Mouse (Mus musculus) left cerebral cortex, adult 18-20 months (tissue): Measurements from ENCODE around the gene Hid1. TPM values are rescaled to one million over a fixed set of nuclear protein-coding genes. Genes with fewer than 3 reads are reported as not detected.
"Not testable (repeated sequence)": the region's sequence is repeated elsewhere in the genome, so short reads cannot be mapped to it uniquely, and the experiment has no call there.

Experiments
- DNase-seq, 2 experiments: peaks; one replicate each; pipeline ENCODE4 v3.0.0; 2021 to 2022; ENCODE audit warnings: low spot score in 2 of 2, mixed read lengths in 1 of 2
- long read RNA-seq, 2 experiments: library from polyadenylated mRNA; stranded (forward); transcript quantifications; one replicate each; pipeline ENCODE4 v2.0.0; 2021
- total RNA-seq, 2 experiments: library from RNA; stranded (reverse); gene quantifications; 2 replicates each; pipeline ENCODE4 v1.2.3; 2021

The Hid1 gene
- total RNA-seq: 100 to 1,000 TPM; 111 to 114 TPM
- long read RNA-seq, experiment 1, transcript Hid1-202 (19 exons, 3,276 nt): minor isoform, 19 of 136 reads
- long read RNA-seq, experiment 1, transcript Hid1-201 (19 exons, 3,236 nt): major isoform, 49 of 136 reads
- long read RNA-seq, experiment 1, partial matches to known transcripts: 49 of 136 reads
- long read RNA-seq, experiment 1, other reads (novel, unspliced or antisense): 19 of 136 reads
- long read RNA-seq, experiment 2, transcript Hid1-202 (19 exons, 3,276 nt): minor isoform, 10 of 91 reads
- long read RNA-seq, experiment 2, transcript Hid1-201 (19 exons, 3,236 nt): major isoform, 42 of 91 reads
- long read RNA-seq, experiment 2, partial matches to known transcripts: 30 of 91 reads
- long read RNA-seq, experiment 2, other reads (novel, unspliced or antisense): 9 of 91 reads

DNA sequence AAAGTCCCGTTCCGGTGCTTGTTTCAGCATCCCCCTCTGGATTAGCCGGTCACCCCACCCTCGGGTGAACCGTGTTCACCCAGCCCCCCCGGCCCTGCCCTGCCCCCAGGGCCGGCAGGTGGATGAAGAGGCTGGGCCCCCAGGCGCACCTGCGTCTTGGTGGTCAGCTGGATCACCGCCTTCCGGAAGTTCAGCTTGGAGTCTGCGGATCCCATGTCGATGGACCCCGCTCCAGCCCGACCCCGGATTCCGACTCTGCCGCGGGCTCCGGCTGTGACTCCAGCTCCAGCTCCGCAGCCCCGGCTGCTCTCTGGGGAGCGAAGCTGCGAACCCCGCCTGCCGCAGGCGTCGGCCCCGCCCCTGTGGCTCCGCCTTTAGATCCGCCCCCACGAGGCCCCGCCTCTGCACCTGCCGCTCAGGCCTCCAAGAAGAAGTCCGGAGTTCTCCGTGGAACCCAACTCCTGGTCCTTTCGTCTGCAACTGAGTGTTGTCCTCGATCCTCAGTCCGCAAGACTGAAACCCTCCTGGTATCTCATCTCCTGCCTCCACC, at the start of gene Hid1:
Hid1 (minus strand) TSS at position 362 of the 550 bp plus-strand sequence.
- peak; percentile 90 for DNase-seq

DNA sequence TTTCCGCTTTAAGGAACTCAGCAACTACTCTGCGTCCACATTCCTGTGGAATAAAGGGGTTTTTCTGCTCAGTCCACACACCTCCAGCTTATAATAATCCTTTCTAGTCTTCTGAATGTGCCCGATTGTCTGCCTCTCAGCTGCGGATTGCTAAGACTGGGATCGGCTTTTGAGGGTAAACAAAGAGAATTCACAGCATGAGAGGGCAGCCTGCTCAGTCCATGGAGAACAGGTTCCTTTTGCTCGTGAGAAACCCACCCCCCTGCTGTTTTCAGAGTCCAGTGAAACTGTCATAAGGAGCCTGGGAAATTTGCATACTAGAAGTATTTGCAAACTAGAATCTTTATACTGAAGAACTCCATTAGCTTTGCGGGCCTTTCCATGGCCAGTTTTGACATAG, 42.0 kb upstream of the Hid1 start:
- DNase-seq: no peak

DNA sequence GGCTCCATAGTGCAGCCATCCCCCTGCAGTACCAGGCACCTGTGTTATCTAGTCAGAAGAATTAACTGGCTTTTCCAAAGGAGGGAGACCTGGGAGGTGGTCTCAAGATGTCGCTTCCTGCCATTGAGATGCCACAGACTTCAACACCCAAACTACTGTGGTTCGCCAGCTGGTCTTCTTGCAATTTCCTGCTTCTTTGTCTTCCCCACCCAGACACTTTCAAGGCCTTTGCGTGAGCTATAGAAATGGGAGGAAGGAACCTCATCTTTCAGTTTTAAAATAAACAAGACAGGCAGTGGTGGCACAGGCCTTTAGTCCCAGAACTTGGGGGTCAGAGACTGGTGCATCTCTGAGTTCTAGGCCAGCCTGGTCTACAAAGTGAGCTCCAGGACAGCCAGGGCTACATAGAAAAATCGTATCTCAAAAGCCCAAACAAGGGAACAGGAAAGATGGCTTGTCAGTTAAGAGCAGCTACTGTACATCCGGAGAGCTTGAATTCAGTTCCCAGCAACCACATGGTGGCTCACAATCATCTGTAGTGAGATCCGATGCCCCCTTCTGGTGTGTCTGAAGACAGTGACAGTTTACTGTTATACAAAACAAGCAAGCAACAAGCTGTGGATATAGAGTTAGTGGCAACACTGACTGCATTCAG, 40.8 kb upstream of the Hid1 start:
- no peak for DNase-seq

DNA sequence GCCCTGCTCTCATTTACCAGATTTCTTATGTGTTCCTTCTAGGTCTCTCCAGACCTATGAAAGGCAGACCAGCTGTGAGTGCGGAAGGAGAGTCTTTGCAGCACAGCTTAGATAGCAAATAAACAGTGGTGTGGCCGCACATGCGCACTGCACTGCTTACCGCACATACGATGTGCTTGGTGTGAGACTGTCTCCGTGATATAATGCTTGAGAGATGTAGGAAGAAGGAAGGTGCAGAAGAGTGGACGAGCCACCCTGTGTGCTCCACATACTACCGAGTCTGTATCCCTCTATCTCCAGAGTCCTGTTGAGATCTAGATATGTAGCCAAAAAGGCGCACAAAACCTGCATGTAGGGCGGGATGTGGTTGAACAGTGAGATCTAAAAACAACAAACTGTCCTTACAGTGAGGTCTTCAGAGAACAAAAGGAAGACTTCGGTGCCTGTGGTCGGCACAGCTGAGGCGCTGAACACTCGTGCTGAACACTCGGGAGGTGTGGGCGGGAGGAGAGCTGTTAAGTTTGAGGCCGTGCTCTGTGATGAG, 39.4 kb upstream of the Hid1 start:
- no peak for DNase-seq

DNA sequence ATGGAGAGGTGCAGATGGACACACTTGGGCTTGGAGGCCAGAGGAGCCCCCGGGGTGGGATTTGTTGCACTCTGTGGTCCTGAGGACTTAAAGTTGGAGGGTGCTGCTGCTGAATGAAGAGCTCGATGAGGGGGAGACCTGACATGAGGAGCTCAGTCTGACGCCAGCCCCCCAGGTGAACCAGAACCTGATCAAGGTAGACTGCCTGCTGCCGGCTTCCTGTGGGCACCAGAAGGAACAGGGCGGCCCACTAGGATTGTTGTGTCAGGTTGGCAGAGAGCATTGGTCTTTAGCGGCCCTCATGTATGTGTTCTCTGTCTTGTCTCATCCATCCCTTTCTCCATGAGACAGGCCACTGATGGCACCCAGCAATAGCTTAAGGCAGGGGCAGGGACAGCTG, 38.2 kb upstream of the Hid1 start:
- no peak for DNase-seq

DNA sequence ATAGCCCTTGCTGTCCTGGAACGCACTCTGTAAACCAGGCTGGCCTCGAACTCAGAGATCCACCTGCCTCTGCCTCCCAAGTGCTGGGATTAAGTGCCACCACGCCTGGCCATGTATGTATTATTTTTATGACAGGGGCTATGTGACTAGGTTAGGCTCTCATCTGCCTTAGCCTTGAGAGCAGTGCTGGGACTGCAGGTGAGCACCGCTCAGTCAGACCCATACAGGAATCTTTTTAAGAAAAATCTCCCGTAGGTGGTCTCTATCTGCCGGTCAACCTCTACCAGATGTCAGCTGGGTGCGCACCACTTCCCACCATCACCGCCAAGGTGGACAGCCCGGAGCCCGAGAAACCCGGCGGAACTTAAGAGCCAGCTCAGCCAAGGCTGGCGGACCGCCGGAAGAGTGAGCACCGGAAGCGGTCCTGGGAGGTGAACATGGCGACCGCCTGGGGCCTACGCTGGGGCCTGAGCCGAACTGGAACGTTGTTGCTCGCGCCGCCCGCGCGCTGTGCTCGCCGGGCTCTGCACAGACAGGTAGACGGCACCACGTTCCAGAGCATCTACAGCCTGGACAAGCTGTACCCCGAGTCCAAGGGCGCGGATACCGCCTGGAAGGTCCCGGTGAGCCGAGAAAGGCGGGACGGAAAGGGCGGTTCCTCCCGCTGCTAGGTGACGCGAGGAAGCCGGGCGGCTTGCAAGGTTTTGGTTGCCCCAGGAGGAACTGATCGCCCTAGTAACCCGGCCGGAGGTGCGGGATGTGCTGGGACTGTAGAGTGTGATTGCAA, 36.0 kb upstream of the Hid1 start, which contains the start of gene Mrpl58:
Mrpl58 (plus strand) TSS at position 415 of the 787 bp plus-strand sequence.
- DNase-seq: peak; percentile 78 to 88

DNA sequence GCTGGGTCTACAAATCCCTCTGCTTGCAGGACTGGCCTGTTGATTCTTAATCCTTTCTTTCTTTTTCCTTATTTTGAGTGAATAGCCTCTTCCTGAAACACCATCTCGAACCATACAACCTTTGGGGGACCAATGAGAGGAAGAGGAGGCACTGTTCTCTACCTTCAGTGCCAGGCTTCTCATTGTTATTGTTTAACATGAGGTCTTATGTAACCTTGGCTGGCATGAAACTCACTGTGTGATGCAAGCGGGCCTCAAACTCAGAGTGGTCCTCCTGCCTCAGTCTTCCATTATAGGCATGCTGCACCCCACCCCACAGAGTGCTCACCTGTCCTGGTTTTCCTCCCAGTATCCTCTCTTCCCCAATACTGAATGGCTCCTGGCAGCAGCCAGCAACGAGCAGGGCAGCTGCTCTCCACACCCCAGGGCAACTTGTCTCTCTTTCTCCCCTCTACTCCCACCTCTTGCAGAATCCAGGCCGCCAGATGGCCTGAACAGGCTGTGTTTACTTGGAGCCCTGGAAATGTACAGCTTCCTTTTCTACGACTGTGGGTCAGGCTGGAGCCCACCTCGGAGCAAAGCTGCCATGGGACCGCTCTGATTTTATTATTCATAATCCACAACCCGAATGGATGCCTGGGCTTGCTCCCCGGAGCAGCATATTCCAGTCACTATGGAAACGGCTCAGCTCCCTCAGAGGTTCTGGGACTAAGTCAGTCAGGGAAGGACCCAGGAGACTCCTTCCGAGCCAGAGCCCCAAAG, 33.3 kb upstream of the Hid1 start:
- peak; percentile 55 to 76 for DNase-seq

DNA sequence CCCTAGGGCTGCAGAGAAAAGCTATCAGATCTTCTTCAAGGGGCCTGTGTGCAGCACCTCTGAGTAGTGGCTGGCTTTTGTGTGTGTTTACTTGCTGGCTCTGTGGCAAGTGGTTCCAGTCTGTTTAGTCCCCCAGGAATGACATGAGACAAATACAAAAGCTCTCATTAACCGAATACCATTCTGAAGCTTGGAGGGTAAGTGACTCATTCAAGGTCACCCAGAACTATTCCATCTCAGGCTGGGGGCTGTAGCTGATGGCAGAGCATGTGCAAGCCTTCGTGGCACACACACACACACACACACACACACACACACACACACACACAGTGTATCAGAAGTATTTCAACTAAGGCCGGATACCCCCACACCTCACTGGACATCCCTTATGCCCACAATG, 32.6 kb upstream of the Hid1 start:
- DNase-seq: no peak

DNA sequence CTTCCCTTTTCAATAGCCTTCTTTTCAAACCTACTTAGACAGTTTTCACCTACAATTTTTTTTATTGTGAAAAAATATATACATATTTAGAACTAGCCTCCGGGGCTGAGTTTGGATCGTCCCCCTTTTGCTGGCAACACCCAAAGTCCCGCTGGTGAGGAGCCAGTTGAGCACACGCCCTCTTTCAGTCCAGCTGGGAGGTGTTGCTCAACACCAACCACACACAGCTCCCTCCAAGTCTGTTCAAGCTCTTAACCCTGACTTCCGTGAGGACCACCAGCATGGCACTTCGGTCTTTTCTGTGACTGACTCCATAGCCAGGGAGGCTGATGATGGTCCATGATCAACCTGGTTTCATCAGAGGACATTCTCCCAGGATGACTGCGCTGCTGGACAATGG, 30.5 kb upstream of the Hid1 start:
- DNase-seq: no peak

DNA sequence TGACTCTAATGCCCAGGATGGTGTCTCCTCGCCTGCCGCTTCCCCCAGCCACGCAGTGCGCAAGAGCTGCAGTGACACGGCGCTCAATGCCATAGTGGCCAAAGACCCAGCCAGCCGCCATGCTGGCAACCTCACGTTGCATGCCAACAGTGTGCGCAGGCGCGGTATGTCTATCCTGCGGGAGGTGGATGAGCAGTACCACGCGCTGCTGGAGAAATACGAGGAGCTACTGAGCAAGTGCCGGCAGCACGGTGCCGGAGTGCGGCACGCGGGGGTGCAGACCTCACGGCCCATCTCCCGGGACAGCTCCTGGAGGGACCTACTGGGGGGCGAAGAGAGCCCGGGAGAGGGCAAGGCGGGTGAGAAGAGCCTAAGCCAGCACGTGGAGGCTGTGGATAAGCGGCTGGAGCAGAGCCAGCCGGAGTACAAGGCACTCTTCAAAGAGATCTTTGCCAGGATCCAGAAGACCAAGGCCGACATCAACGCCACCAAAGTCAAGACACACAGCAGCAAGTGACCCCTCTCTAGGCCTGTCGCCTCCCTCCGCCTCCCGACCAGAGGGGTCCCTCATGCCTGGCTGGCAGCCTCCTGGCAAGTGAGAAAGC, 26.3 kb upstream of the Hid1 start:
- no peak for DNase-seq

DNA sequence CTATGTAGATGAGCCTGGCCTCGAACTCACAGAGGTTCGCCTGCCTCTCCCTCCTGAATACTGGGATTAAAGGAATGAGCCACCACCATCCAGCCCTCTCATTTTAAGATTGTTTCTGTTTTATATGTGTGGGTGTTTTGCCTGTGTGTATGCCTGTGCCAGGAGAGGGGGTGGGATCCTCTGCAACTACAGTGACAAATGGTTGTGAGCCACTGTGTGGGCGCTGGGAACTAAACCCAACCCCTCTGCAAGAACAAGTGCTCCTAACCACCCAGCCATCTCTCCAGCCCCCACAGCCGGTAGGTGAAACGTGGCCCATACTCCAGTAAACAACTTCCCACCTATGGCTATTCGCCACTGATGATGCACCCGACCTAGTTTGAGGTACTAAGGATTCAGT, 23.8 kb upstream of the Hid1 start:
- no peak for DNase-seq

DNA sequence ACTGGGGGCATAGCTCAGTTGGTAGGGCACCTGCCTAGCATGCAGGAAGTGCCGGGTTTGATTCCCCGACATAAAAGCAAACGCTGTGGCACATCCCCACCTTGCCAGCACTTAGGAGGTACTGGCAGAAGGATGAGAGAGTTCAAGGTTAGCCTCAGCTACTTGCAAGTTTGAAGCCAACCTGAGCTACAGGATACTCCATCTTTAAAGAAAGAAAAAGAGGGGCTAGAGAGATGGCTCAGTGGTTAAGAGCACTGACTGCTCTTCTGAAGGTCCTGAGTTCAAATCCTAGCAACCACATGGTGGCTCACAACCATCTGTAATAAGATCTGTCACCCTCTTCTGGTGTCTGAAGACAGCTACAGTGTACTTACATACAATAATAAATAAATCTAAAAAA, 19.3 kb upstream of the Hid1 start:
- DNase-seq: not testable (repeated sequence)

DNA sequence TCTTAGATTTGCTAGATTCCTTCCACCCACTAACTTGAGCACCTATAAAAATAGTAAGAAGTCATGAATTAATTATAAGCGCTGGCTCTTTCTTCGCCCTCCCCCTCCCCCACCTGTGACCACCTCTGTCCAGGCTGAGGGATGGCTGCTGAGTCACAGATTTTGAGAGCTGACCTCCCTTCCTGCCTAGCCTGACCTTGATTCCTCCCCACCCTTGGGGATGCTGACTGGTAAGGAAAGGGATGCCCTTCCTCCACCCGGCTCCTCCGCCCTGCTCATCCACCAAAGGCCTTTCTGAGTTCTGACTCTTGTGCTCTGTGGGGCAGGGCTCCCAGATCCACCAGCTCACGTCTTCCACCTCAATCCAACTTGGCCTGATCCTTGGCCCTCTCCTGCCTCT, 17.0 kb upstream of the Hid1 start:
- no peak for DNase-seq

DNA sequence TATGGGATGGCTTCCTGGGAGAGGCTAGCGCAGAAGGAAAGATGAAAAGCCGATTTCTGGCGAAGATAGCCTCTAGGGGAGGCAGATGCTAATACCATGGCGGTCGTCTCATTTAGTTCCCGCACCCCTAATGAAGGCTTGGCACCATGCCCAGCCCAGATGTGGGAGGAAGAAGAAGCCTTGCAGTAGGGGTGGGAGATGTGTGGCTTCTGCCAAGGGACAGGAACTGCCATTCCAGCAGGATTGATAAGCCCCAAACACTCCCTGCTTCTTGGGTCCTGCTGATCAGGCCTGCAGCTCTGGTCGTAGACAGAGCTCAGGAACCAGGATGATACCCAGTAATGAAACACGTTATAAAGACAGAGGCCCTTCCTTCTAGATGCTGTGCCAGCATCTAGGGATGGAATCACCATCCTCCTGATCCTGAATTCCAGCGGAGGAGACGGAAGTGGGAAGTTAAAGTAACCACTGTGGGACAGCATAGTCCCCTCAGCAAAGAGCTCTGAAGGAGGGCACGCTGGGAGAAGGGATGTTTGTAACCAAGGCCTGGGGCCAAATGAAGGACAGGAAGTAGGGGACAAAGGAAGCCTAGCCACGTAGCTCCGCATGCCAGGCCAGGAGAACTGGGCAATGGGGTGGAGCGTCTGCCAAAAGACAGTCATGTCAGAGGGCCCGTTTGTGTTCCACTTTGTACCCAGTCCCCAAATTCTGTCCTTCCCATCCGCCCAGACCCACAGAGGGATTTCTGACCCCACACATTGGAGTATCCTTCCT, 16.3 kb upstream of the Hid1 start:
- DNase-seq: peak in 1 of 2 experiments; percentile 45

DNA sequence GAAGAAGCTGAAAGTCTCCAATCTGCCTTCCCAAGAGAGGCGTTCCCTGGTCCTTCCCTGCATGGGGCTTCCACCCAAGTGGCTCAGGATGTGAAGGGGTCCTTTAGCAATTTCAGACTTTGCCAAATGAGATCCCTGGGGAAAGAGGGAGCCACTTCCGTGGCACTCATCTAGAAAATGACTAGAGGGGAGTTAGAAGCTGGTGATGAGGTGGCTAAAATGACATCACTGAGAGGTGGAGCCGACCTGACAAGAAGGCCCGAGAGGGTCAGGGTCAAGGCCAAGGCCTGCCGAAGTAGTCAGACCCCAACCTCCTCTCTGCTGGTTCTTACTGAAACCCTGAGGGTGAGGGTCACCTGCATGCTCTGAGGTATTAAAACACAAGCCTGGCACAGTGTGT, 15.3 kb upstream of the Hid1 start:
- DNase-seq: no peak

DNA sequence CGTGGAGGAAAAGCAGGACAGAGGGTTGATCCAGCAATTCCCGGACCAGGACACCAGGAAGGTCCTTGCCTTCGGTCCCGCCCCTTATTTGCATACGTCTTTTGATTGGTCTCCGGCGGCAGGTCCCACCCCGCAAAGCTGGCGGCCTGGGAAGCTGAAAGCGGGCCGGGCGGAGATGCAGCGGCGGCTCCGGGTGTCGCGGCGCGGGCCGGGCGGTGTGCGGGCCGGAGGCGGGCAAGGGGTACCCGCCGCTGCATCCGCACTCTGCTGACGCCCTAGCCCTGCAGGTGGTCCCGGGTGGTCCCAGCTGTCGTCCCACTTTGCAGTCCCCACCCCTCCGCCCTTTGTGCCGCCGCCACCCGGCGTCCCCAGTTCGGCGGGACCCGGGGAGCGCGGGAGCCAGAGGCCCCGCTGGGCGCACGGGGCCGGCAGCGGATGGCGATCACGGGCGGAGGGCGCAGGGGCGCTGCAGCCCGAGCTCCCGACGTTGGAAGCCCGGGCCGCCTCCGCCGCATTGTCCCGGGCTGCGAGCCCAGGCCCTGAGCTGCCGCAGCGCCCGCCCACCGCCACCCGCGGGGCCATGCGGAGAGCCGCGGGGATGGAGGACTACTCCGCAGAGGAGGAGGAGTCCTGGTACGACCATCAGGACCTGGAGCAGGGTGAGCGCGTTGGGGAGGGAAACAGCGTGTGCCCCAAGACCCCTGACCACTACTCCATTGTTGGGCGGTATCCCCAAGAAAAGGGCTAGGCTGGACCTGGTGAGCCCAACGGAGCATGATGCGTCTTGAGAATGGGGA, 14.4 kb upstream of the Hid1 start, which contains the start of gene Cdr2l:
Cdr2l (plus strand) TSS at position 174 of the 797 bp plus-strand sequence.
- DNase-seq: peak; percentile 86 to 91

DNA sequence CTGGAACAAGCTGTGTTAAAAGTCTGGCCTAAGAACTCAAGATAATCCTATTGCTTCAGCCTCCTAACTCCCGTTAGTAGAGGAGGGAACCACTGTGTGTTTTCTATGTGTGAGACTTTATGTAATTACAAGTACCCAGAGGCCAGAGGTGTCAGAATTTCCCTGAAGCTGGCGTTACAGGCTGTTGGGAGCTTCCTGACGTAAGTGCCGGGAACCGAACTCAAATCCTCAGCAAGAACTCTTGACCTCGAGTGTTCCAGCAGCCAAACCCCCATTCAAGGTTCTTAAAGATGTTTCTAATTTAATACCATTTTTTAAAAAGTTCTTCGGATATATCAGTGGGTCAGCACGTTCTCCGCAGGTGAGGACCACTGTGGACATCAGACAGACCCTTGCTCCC, 13.7 kb upstream of the Hid1 start:
- no peak for DNase-seq

DNA sequence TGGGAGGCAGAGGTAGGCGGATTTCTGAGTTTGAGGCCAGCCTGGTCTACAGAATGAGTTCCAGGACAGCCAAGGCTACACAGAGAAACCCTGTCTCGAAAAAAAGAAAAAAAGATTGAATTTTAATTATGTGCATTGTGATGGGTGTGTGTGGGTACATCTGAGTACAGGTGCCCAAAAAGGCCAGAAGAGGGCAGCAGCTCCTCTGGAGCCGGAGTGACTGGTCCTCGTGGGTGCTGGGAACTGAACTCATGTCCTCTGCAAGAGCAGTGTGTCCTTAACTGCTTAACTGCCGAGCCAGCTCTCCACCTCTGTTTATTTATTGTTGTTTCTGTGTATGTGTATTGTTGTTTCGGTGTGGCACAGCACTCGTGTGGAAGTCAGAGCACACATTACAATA, 10.3 kb upstream of the Hid1 start:
- DNase-seq: no peak
